Mouse (Mus musculus) heart, postnatal 36 days (tissue): ENCODE results near the gene Gpd1l. TPM values are rescaled to one million over a fixed set of nuclear protein-coding genes. Genes with fewer than 3 reads are reported as not detected.

ENCODE experiments used
- DNase-seq, 2 experiments: peaks; one replicate each; pipeline ENCODE4 v3.0.0; 2021 to 2022
- intact Hi-C: fragments of 180-260 bp; cut with DNase I; formaldehyde crosslinking; loops from one replicate; pipeline ENCODE4 v1.15.1; 2025
- total RNA-seq, 2 experiments: library from RNA; stranded (reverse); gene quantifications; 2 replicates each; pipeline ENCODE4 v1.2.3; 2021

Gene Gpd1l
- total RNA-seq, 2 experiments from 2014 or later, result 42.2 to 44.4 TPM

DNA sequence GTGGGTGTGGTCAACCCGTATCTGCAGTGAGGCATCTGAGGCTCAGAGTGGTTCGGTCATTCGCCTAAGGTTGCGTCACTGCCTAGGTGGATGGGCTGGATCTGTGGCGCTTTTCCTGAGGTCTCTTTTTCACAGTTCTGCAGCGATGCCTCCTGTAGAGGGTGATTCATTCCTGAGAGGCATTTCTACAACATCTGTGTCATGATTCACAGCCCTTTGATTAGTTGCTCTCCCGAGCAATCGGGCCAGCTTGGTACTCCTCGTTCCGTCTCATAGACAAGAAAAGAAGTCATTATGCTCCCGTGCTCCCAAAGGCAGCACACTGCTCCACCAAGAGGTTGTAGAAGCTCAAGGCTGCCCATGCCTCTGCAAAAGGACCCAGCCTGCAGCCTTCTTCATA, 78.5 kb downstream of the Gpd1l start:
- intact Hi-C loops, result no loop called here
- DNase-seq, result peak in 1 of 2 experiments; percentile 8

DNA sequence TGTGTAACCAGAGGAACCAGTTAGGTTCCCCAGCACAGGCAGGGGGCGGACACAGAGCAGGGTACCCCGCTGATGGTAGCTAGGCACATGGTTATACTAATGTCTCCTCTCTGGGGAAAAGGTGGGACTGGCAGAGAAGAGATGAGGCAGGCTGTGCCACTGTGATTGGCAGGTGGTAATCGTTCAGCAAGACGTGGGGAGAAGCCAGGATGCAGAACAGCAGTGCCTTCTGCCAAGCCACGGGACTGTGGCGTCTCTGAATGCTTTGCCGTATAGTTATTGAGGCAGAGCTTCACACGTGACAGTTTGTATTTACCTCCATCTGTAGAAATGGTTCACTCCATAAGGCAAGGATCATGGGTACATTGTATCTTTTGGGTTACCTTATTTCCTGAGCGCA, 79.1 kb downstream of the Gpd1l start:
- intact Hi-C loops, result no loop called here
- no peak for DNase-seq

DNA sequence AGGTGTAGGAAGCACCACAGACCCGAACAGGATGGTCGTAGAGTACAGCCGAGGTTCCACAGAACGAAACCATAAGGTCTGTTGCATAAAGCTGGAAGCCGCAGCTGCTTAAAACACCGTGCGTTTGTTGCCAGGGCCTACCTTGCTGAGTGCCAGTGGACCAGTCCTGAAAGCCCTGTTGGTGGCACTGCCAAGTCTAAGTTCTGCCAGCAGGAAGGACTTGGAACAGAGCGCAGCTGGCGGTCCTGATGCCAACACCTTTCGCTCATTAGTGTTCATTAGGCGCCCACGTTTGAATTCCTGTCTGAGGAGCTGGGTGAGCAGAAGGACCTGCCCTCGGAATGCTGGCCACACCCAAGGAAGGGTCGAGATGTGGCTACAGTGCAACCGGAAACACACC, 80.5 kb downstream of the Gpd1l start:
- DNase-seq, result peak in 1 of 2 experiments; percentile 16
- intact Hi-C loops, result no loop called here

DNA sequence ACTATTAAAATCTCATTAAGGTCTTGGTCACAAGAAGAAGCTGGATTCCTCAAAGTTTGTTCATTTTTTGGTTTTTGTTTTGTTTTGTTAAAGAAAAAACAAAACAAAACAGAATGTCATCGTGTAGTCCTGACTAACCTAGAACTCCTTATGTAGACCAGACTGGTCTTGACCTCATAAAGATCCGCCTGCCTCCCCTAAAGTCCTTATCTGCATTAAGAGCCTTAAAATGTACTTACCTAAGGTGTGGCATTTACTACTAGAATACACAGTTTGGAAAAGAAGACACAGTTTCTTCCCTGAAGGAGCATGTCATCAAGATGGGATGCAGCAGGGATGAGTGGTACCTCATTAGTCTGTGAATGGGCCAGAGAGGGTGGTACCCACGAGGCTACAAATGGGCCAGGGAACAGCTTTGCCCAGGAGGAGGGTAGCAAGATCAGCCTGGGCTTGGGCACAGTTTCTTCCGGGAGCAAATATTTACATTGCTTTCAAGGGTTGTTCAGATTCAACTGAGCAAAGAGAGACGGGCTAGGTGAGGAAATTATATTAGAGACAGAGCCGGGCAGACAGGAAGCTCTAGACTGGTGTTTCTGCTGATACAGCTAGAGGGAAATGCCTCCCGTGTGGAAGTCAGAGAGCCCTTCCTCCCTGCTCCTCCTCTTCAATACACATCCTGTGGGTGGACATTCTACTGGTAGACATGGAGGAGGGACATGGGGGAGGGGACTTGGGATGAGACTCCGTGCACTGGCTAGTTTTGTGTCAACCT, 82.2 kb downstream of the Gpd1l start:
- intact Hi-C loops, result no loop called here
- no peak for DNase-seq

Other genes with a start within 250 kb of the Gpd1l start
- gene Dync1li1, start 245.2 kb downstream of the Gpd1l start, total RNA-seq, result 10 to 100 TPM; 69.9 to 88.1 TPM
- 10 to 100 TPM; 22.3 to 22.4 TPM for gene Cmtm6, start 202.9 kb downstream of the Gpd1l start, total RNA-seq
- 10 to 100 TPM; 12.0 to 15.0 TPM for gene Cmtm7, start 152.1 kb downstream of the Gpd1l start, total RNA-seq
- 10 to 100 TPM; 10.7 to 11.0 TPM for gene Cmtm8, start 89.8 kb downstream of the Gpd1l start, total RNA-seq
- gene Osbpl10, start 44.6 kb upstream of the Gpd1l start, total RNA-seq, result 1 to 10 TPM; 2.2 to 2.7 TPM
- 10 to 100 TPM; 19.7 to 23.9 TPM for gene Rps27rt, start 48.8 kb upstream of the Gpd1l start, total RNA-seq